Mouse (Mus musculus): Measurements from ENCODE around the gene Pnpla1. TPM values are rescaled to one million over a fixed set of nuclear protein-coding genes. Genes with fewer than 3 reads are reported as not detected.

Gene Pnpla1
- polyA plus RNA-seq, 1 experiment = not detected

- H3K27me3 ChIP-seq (ENCODE audit: control insufficient read depth, insufficient read depth, low read length, poor library complexity, severe bottlenecking) = no peaks in the 10 kb centered on the region
- no peaks in the 10 kb centered on the region for H3K36me3 ChIP-seq (ENCODE audit: control insufficient read depth, insufficient read depth, low read length, poor library complexity, severe bottlenecking)
- H3K4me1 ChIP-seq (ENCODE audit: control insufficient read depth, insufficient read depth, low read length) = peaks cover 6% of the 10 kb centered on the region
- TF ChIP-seq EP300 (IDR thresholded peaks at IDR 0.05; ENCODE audit: insufficient read depth, low read depth, low read length) = peak; percentile 68; the same call in 1 of the 2 replicates
- no peak for TF ChIP-seq CTCF (IDR thresholded peaks at IDR 0.05; ENCODE audit: low read depth, low read length)
- peak overlapping the region; percentile 61 for H3K4me3 ChIP-seq (ENCODE audit: low read depth, low read length)
- peak overlapping the region; percentile 21 for H3K9ac ChIP-seq (ENCODE audit: low read depth, poor library complexity, severe bottlenecking)
- H3K27ac ChIP-seq (ENCODE audit: insufficient read depth, low read length) = peak overlapping the region; percentile 35; the same call in 1 of the 2 replicates
- H3K9me3 ChIP-seq (replicated peaks; ENCODE audit: control insufficient read depth, insufficient read depth, low read length, poor library complexity, severe bottlenecking) = no peaks in the 10 kb centered on the region
These were observed 41.2 kb downstream of the Pnpla1 start for GRCm38 (mm10) chr17:28899427-28899826.

GRCm38 (mm10) chr17:28901559-28901958 is 43.3 kb downstream of the Pnpla1 start:
- no peaks in the 10 kb centered on the region for H3K27me3 ChIP-seq (ENCODE audit: control insufficient read depth, insufficient read depth, low read length, poor library complexity, severe bottlenecking)

DNA sequence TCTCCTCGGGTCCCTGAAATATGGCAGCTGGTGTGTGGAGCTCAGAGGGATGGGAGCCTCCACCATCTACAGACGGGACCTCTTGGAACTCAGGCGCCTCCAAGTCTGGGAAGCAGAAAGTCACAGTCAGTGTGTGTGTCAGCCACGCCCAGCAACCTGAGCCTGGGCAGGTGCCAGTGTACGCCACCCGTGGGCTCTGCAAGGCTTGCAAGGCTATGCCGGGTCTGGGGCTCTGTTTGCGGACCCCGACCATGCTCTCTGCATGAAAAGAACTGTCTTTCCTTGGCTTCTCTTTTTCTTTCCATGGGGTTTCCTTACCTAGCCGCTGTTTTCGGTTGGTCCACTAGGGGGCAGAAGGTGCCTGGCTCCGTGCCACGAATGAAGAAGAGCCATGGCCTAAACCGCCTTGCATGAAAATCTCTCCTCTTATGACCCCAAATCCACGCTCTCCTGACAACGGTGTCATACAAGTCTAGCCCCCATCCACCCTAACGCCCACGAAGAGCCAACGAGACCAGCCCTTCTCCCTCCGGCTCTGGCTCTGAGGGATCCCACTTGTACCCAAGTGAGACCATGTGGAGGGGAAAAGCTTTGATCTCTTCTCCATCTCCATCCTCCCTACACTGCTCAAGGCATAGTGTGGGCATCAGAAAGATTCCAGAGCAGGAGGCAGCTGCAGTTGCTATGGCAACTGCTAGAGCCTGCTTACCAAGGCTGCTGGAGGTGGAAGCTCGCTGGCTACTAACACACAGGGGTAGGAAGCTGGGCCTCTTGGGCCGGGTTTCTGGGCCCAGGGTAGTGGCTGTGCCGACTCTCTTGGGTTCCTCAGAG is 46.5 kb downstream of the Pnpla1 start:
- Histone ChIP-seq H3K27me3 (ENCODE audit: control insufficient read depth, insufficient read depth, low read length, poor library complexity, severe bottlenecking) (no peaks in the 10 kb centered on the region), H3K9me3 (replicated peaks; ENCODE audit: control insufficient read depth, insufficient read depth, low read length, poor library complexity, severe bottlenecking) (no peaks in the 10 kb centered on the region), H3K27ac (ENCODE audit: insufficient read depth, low read length) (no peak overlapping the region), H3K36me3 (ENCODE audit: control insufficient read depth, insufficient read depth, low read length, poor library complexity, severe bottlenecking) (no peaks in the 10 kb centered on the region), H3K4me3 (ENCODE audit: low read depth, low read length) (peak overlapping the region; percentile 2; the same call in 1 of the 2 replicates), H3K4me1 (ENCODE audit: control insufficient read depth, insufficient read depth, low read length) (peaks cover 3% of the 10 kb centered on the region), H3K9ac (ENCODE audit: low read depth, poor library complexity, severe bottlenecking) (peak overlapping the region; percentile 44)
- peak; percentile 81 for TF ChIP-seq CTCF (IDR thresholded peaks at IDR 0.05; ENCODE audit: low read depth, low read length)
- TF ChIP-seq EP300 (IDR thresholded peaks at IDR 0.05; ENCODE audit: insufficient read depth, low read depth, low read length) = no peak
- no peak for TF ChIP-seq POLR2A (IDR thresholded peaks at IDR 0.05; ENCODE audit: insufficient read depth, low read length)

More at GRCm38 (mm10) chr17:28901559-28901958, 43.3 kb downstream of the Pnpla1 start:
- Histone ChIP-seq H3K9me3 (replicated peaks; ENCODE audit: control insufficient read depth, insufficient read depth, low read length, poor library complexity, severe bottlenecking) (no peaks in the 10 kb centered on the region), H3K36me3 (ENCODE audit: control insufficient read depth, insufficient read depth, low read length, poor library complexity, severe bottlenecking) (no peaks in the 10 kb centered on the region), H3K4me3 (ENCODE audit: low read depth, low read length) (no peak overlapping the region), H3K4me1 (ENCODE audit: control insufficient read depth, insufficient read depth, low read length) (peaks cover 6% of the 10 kb centered on the region), H3K27ac (ENCODE audit: insufficient read depth, low read length) (no peak overlapping the region), H3K9ac (ENCODE audit: low read depth, poor library complexity, severe bottlenecking) (no peak overlapping the region)
- TF ChIP-seq POLR2A (IDR thresholded peaks at IDR 0.05; ENCODE audit: insufficient read depth, low read length) (no peak), EP300 (IDR thresholded peaks at IDR 0.05; ENCODE audit: insufficient read depth, low read depth, low read length) (no peak), CTCF (IDR thresholded peaks at IDR 0.05; ENCODE audit: low read depth, low read length) (peak; percentile 20)

GRCm38 (mm10) chr17:28905377-28905916 is 47.2 kb downstream of the Pnpla1 start:
- H3K9me3 ChIP-seq (replicated peaks; ENCODE audit: control insufficient read depth, insufficient read depth, low read length, poor library complexity, severe bottlenecking) = no peaks in the 10 kb centered on the region
- no peaks in the 10 kb centered on the region for H3K27me3 ChIP-seq (ENCODE audit: control insufficient read depth, insufficient read depth, low read length, poor library complexity, severe bottlenecking)
- H3K4me3 ChIP-seq (ENCODE audit: low read depth, low read length) = peak overlapping the region; percentile 2; the same call in 1 of the 2 replicates
- H3K27ac ChIP-seq (ENCODE audit: insufficient read depth, low read length) = no peak overlapping the region
- peak overlapping the region; percentile 44 for H3K9ac ChIP-seq (ENCODE audit: low read depth, poor library complexity, severe bottlenecking)
- H3K36me3 ChIP-seq (ENCODE audit: control insufficient read depth, insufficient read depth, low read length, poor library complexity, severe bottlenecking) = no peaks in the 10 kb centered on the region
- H3K4me1 ChIP-seq (ENCODE audit: control insufficient read depth, insufficient read depth, low read length) = no peaks in the 10 kb centered on the region
- TF ChIP-seq EP300 (IDR thresholded peaks at IDR 0.05; ENCODE audit: insufficient read depth, low read depth, low read length) = no peak
- TF ChIP-seq CTCF (IDR thresholded peaks at IDR 0.05; ENCODE audit: low read depth, low read length) = no peak
- no peak for TF ChIP-seq POLR2A (IDR thresholded peaks at IDR 0.05; ENCODE audit: insufficient read depth, low read length)

DNA sequence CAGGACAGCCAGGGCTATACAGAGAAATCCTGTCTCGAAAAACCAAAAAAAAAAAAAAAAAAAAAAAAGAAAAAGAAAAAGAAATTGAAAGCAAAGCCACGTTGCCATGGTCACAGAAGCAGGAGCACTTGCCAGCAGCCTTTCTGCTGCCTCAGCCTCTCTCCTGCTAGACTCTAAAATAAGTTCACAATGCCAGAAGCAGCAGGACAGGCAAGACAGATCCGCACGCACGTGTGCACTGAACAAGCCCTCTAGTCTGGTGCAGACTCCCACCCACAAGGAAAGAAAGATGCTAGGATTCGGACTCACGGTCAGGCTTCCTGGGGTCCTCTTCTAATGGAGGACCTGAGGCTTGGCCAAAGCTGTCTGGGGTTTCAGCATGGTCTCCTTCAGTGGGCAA is 49.7 kb downstream of the Pnpla1 start:
- H3K4me3 ChIP-seq (ENCODE audit: low read depth, low read length) = no peak overlapping the region
- H3K27me3 ChIP-seq (ENCODE audit: control insufficient read depth, insufficient read depth, low read length, poor library complexity, severe bottlenecking) = no peaks in the 10 kb centered on the region
- TF ChIP-seq EP300 (IDR thresholded peaks at IDR 0.05; ENCODE audit: insufficient read depth, low read depth, low read length) (no peak), CTCF (IDR thresholded peaks at IDR 0.05; ENCODE audit: low read depth, low read length) (no peak), POLR2A (IDR thresholded peaks at IDR 0.05; ENCODE audit: insufficient read depth, low read length) (no peak)
- H3K9me3 ChIP-seq (replicated peaks; ENCODE audit: control insufficient read depth, insufficient read depth, low read length, poor library complexity, severe bottlenecking) = no peaks in the 10 kb centered on the region
- no peaks in the 10 kb centered on the region for H3K4me1 ChIP-seq (ENCODE audit: control insufficient read depth, insufficient read depth, low read length)
- H3K27ac ChIP-seq (ENCODE audit: insufficient read depth, low read length) = no peak overlapping the region
- no peaks in the 10 kb centered on the region for H3K36me3 ChIP-seq (ENCODE audit: control insufficient read depth, insufficient read depth, low read length, poor library complexity, severe bottlenecking)
- no peak overlapping the region for H3K9ac ChIP-seq (ENCODE audit: low read depth, poor library complexity, severe bottlenecking)

Measured in ES-Bruce4 (cell line).